Mouse (Mus musculus) brain, embryonic 14.5 days (tissue): Measurements from ENCODE around the gene Gsap. TPM values are rescaled to one million over a fixed set of nuclear protein-coding genes. Genes with fewer than 3 reads are reported as not detected.
A peak's percentile ranks its signal among the peaks of the same experiment; 100 is the strongest.
"Not testable (repeated sequence)": the region's sequence is repeated elsewhere in the genome, so short reads cannot be mapped to it uniquely, and the experiment has no call there.

ENCODE experiments used
- DNase-seq: peaks from one replicate; pipeline ENCODE4 v3.0.0-alpha.2; 2011; ENCODE audit warnings: low read depth
- CTCF ChIP-seq: fragments of 200-500 bp; IDR thresholded peaks from 2 replicates; pipeline ENCODE4 v1.5.1; 2012; ENCODE audit warnings: inconsistent platforms, mild to moderate bottlenecking, moderate library complexity, borderline replicate concordance; ENCODE audit not compliant: insufficient read depth, insufficient read length; ENCODE audit errors: extremely low read depth
- POLR2A ChIP-seq: fragments of 200-500 bp; IDR thresholded peaks from 2 replicates; pipeline ENCODE4 v1.6.1; 2012; ENCODE audit warnings: mild to moderate bottlenecking, inconsistent platforms, borderline replicate concordance; ENCODE audit not compliant: poor library complexity, insufficient read depth, insufficient read length, severe bottlenecking; ENCODE audit errors: extremely low read depth
- polyA plus RNA-seq: library from polyadenylated mRNA; depleted of rRNA; stranded (reverse); fragments of >200 nt; gene quantifications from 2 replicates; pipeline ENCODE4 v1.2.3, GENCODE M21; 2012

Gsap gene
- polyA plus RNA-seq, 1 experiment = 10.4 TPM

DNA sequence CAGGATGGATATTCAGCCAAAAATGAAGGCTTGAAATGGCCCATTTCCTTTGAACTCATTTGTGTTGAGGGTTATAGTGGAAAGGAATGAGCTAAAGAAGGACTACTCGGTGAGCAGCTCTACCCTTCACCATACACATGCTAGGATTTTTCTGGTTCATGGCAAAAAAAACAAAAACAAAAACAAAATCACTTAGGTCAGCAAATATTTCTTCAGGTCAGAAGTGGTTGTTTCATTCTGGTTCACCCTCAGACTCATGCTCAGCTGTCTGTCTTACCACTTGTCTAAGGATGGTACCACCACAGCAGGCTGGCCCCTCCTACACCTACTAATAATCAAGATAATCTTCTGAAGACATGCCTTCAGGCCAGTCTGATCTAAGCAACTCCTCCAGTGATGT, 16.2 kb upstream of the Gsap start:
- DNase-seq = no peak
- TF ChIP-seq POLR2A (no peak), CTCF (no peak)

DNA sequence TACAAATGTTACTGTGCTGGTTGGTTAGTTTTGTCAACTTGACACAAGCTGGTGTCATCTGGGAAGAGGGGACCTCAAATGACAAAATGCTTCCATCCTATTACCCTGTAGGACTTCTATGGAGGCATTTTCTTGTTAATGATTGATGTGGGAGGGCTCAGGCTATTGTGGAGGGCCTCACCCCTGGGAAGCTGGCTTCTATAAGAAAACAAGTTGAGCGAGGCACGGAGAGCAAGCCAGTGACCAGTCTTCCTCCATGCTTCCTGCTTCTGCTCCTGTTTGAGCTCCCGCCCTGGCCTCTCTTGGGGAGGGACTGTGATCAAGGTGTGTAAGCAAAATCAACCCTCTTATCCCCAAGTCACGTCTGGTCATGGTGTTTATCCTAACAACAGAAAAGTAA, 15.6 kb upstream of the Gsap start:
- no peak for TF ChIP-seq POLR2A
- no peak for TF ChIP-seq CTCF
- peak; percentile 20 for DNase-seq

DNA sequence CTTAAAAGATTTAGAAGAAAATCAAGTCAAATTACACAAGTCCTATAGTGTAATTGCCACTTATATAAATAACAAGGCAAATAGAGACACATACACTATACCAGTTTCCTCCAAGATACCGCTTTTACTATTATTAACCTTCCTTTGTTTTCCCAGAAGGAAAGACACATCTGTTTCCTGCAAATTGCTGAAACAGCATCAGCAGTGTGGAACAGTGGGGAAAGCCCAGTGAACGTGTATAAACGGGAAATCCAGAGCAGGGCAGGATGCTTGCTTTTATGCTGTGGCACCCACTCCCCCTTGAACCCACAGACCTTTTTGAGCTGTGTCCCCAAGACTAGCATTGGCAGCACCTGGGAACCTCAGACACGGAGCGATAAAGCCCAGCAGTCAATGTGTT, 15.2 kb upstream of the Gsap start:
- TF ChIP-seq POLR2A (no peak), CTCF (no peak)
- no peak for DNase-seq

- DNase-seq = peak; percentile 93
These were observed 14.7 kb upstream of the Gsap start for GRCm38 (mm10) chr5:21171336-21171735.

DNA sequence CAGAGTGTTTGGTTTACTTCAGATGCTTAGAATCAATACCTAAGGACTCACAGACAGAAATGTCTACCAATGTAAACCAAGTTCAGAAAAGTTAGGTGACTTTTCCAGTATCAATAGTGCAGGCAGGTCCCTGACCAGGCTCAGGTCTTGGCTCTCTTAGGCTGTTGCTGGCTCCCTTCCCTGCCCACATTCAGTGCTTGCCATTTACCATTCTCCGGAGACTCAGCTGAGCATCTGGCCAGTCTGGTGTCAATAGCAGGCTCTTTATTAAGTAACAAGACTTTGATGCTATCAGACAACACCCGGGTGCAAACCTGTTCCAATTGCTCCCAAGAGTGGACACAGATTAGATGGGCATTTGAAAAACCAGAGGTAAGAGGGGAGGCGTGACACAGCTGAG, 13.7 kb upstream of the Gsap start:
- DNase-seq = peak; percentile 83
- no peak for TF ChIP-seq POLR2A
- TF ChIP-seq CTCF = no peak

More at GRCm38 (mm10) chr5:21171336-21171735, 14.7 kb upstream of the Gsap start:
- TF ChIP-seq CTCF (no peak), POLR2A (no peak)

DNA sequence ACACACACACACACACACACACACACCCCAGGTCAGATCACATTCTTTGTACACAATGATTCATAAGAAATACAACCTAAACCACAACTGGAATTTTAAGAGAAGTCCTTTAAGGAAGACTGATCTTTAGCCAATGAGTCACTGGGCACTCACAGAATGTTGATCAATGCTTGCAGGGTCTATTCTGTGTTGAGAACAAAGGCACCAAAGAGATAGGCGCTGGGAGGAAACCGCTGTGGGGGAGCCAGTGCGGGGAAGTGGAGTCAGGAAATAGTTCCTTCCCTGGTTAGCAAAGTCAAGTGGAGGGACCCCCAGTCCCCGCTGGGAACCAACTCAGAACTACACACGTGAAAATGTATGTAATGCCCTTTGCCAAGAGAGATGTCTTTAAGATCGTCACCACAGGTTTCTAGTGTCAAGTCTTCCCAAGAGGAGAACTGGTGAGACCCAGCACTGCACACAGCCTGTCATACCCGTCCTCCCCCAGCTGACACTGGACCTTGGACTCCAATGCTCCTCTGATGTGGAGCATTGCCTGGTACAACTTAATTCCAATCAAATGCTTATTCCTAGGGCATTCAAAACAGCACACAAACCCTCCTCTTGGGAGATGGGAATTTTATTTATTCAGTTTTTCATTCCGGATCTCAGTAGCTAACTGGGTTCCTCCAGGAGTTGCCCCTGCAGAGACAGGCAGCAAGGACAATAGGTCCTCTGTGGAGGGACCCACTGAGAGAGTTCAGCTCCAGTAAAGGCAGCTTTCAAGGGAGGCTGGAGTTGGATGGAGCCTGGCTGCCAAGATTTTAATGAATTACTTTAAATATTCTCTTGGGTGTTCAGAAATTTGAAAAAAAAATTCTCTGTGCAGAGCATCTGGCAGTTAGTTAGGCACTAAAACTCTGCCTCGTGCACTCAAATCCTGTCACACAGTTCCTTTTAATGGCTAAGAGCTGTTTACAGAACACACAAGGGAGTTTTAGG, 10.6 kb upstream of the Gsap start:
- DNase-seq = peak; percentile 84

DNA sequence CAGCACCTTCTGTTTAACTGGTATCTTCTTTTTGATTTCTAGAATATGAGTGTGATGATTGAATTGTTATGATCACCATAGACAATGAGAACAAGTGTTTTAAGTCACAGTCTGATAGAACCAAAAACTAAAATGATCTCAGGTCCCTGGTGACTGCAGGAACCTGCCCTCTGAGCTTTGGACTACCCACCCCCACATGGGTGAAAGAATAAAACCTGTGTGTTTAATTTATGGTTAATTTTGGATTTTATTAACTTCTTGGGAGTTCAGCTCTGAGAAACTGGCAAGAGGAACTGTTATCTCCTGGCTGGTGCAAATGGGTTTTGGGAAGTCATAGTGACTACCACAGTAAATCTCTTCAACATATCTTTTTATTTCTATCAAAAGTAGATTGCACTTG, 6.6 kb upstream of the Gsap start:
- TF ChIP-seq POLR2A (no peak), CTCF (no peak)

More for the DNA sequence above, 10.6 kb upstream of the Gsap start:
- TF ChIP-seq POLR2A (no peak), CTCF (no peak)

GRCm38 (mm10) chr5:21183046-21183445, 3.0 kb upstream of the Gsap start:
- DNase-seq = not testable (repeated sequence)

More for the DNA sequence above, 6.6 kb upstream of the Gsap start:
- no peak for DNase-seq

DNA sequence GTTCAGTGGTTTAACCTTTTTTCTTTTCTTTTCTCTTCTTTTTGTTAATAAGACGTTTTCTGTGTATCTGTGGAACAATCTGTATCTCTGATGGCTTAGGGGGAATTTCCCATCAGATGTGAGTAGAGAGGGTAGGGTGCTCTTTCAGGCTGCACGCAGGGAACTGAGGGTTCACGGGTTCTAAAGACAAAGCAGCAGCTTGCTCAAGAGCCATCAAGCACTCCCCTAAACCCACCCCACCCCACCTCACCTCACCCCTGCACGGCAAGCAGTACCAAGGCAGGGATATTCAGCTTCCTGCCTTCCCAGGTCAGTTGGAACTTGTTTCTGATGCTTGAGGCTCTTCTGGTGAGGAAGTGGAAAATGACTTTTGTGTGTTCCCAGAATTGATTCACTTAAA, 766 bp downstream of the Gsap start:
- TF ChIP-seq CTCF = no peak
- no peak for TF ChIP-seq POLR2A
- DNase-seq = peak; percentile 55

DNA sequence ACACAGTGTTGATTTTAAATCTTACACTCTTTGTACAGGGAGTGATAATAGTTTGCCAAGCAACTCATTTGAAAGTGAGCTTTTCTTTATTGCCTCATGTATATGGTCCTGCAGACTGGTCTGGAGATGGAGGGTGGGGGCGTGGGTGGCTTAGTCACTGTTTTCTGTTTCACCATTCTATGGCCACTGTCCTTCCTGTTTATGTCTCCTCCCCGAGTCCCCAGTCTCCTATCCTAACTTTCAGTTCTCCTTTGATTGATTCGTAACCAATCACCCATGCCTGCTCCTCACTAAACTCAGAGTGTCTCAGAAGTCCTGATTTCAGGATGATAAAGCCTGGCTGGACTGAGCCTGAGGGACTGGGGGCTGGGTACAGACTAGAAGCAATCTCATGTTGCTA, 2.4 kb downstream of the Gsap start:
- TF ChIP-seq CTCF (no peak), POLR2A (no peak)
- no peak for DNase-seq

DNA sequence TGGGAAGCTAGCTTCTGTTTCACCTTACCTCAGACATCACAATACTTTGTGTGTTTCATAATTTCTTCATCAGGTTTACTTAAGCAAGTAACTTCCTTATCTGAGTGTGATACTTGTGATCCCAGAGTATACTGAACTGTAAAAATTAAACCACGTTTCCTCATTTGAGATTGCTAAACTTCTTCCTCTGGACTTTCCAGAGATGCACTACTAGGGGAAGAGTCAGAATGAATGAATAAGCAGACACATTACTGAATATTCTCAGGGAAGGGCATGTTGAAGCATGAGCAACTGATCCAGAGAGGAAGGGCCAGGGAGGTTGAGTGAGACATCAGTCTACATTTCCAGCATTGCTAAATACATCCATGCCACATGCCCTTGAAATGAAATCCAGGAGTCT, 3.0 kb downstream of the Gsap start:
- DNase-seq = no peak

GRCm38 (mm10) chr5:21189460-21189859, 3.4 kb downstream of the Gsap start:
- TF ChIP-seq POLR2A (no peak), CTCF (no peak)
- no peak for DNase-seq

More for the DNA sequence above, 3.0 kb downstream of the Gsap start:
- TF ChIP-seq CTCF = no peak
- no peak for TF ChIP-seq POLR2A
